Mouse (Mus musculus) gastrocnemius, postnatal 4 days (tissue): Measurements from ENCODE around the gene Unc13b. TPM values are rescaled to one million over a fixed set of nuclear protein-coding genes. Genes with fewer than 3 reads are reported as not detected.
"Not testable (repeated sequence)": the region's sequence is repeated elsewhere in the genome, so short reads cannot be mapped to it uniquely, and the experiment has no call there.

Experiments
- DNase-seq, 2 experiments: peaks; one replicate each; pipeline ENCODE4 v3.0.0; 2021 to 2022; ENCODE audit warnings: low spot score in 2 of 2, mixed read lengths in 2 of 2
- total RNA-seq, 2 experiments: library from RNA; stranded (reverse); gene quantifications; 2 replicates each; pipeline ENCODE4 v1.2.3; 2021

Gene Unc13b
- total RNA-seq, 2 experiments from 2014 or later: 5.9 to 7.2 TPM

DNA sequence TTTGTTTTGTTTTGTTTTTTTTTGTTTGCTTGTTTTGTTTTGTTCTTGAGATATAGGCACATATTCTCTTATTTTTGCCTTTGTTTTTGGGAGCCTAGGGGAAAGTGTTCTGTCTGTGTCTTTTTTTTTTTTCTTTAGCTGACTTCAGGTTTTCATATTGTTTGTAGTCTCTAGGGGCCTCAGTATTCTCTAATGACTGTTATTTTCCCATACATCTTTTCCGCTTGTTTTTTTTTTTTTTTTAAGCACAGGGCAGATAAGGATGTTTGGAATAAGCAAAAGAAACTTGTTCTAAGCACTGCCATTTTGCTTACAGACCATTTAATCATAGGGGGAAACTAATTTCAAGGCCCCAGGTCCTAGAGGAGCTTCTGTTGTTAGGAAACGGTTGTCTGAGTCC is 23.7 kb downstream of the Unc13b start:
- no peak for DNase-seq

- no peak for DNase-seq
Observed at GRCm38 (mm10) chr4:43089950-43090349, 31.2 kb downstream of the Unc13b start.

- DNase-seq: no peak
Observed at GRCm38 (mm10) chr4:43091183-43091582, 32.4 kb downstream of the Unc13b start.

- no peak for DNase-seq
Observed at GRCm38 (mm10) chr4:43113491-43113890, 54.7 kb downstream of the Unc13b start.

DNA sequence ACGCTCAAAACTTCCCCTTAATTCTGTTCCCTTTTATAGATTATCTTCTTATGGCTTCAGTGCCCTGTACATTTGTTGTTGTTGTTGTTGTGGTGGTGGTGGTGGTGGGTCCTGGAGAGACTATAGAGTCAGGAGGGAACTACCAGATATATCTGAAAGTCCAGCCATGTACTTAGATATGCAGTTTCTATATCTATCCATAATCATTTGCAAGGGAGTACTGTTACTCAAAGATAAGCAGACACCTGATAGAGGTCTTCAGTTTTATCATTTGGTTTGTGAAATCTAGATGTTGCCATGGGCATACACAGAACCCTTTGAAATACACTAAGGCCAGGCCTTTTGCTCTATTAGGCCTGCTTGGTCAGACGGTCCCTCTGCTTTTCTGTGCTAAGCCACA is 55.8 kb downstream of the Unc13b start:
- DNase-seq: no peak

GRCm38 (mm10) chr4:43114946-43115345 is 56.2 kb downstream of the Unc13b start:
- peak in 1 of 2 experiments; percentile 41 for DNase-seq

DNA sequence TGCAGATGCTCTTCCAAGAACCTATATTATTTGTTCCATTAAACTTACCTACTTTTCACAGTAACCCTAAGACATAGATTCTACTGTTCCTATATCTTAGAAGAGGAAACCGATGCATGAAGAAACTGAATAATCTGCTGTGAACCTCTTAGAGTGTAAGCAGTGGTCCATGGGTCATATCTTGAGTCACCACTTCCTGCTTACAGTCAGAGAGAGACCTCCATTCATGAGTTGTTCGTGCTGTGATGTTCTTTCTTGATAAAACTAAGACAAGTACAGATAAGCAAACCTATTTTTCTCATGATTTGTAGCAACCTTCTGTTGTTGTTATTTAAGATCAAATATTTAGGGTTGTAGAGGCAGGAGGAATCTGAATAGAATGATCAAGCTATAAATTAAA is 57.5 kb downstream of the Unc13b start:
- DNase-seq: no peak

DNA sequence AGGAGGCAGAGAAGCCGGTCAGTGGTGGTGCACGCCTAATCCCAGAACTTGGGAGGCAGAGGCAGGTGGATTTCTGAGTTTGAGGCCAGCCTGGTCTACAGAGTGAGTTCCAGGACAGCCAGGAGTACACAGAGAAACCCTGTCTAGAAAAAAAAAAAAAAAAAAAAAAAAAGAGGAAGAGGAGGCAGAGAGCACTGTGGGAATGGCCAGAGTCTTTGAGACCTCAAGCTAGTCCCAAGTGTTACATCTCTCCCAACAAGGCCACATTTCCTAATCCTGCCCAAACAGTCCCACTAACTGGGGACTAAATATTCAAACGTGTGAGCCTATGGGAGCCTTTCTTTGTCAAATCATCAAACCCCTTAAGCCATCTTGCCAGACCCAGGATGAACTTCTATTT is 71.0 kb downstream of the Unc13b start:
- no peak for DNase-seq

DNA sequence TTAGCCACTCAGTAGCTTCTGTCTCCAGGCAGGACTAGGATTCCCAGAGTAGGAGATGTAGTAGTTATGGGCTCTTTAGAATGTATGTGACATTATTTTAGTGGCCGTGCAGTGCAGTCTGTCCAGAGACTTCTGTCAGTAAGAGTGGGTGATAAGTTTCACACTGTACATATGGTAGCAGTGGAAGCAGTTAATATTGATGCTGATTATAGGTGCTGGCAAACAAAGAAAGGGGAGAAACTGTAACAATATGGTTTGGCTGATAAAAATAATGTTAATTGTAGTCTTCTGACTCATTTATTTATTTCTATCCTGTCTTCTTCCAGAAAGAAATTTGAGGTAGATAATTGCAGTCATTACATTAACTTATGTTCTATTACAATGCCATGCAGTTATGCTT is 83.9 kb downstream of the Unc13b start:
- DNase-seq: no peak

DNA sequence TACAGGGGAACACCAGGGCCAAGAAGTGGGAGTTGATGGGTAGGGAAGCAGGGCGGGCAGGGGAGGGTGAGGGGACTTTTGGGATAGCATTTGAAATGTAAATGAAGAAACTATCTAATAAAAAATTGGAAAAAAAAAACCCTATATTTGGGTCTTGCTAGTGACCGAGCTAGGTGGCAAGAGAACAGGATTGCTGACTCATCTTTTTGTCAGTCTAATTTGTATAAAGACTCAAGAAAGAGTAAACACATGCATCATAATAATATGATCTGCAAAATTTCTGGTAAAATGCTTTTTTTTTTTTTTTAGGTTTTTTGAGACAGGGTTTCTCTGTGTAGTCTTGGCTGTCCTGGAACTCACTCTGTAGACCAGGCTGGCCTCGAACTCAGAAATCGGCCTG is 93.7 kb downstream of the Unc13b start:
- DNase-seq: not testable (repeated sequence)

DNA sequence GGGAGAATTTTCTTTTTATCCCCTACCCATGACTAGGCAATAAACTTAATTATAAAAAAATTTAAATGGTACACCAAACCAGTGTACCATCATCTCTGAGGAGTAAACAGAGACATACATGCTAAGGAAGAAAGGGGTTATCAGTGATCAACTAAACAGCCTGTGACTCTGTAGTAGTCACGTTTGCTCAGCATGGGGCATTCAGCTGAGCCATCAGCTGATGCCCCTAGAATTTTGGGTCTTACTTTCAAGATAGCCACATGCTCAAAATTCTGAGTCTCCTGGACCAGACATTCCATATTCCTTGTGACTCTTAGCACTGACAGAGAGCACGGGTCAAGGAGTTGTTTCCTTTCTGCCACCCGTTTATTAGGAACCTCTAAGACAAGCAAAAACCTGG is 101.3 kb downstream of the Unc13b start:
- DNase-seq: no peak

DNA sequence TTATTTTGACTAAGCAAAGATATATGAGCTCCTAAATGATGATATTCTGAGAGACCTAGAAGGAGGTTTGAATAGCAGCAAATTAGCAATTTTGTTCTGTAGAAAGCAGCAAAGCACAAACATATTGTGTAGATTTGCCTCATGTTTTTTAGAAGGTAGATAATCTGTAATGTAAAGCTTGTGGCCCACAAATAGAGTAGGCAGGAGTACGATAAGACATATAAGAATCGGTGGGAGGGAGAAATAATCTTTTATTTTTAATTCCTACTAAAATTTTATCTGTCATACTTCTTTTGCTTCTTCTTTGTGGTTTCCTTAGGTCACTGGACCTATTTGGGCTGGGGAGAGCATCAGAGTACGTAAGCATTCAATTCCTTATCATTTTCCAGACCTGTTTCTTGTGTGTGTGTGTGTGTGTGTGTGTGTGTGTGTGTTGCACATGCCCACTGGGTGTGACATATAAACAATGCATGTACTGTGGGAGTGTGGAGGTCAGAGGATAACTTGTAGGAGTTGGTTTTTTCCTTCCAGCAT is 102.4 kb downstream of the Unc13b start:
- DNase-seq: no peak

DNA sequence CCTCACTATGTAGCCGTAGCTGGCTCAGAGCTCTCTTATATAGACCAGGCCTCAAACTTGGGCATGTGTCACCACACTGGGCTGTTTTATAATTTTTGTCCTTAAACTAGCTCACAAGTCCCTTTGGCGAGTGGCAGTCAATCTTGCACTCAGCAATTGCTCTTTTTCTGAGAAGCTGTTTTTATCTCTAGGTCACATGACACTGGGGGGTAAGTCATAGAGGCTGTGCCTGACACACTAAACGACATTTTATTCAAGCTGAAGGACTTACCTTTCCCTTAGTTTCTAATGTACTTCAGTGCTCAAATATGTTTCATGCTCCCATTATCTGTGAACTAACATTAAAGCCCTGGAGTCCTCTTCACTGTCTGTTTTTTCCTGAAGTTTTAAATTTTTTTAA is 104.5 kb downstream of the Unc13b start:
- DNase-seq: no peak

- DNase-seq: no peak
Observed at GRCm38 (mm10) chr4:43165403-43166005, 106.8 kb downstream of the Unc13b start.

GRCm38 (mm10) chr4:43170028-43170427 is 111.3 kb downstream of the Unc13b start:
- no peak for DNase-seq

DNA sequence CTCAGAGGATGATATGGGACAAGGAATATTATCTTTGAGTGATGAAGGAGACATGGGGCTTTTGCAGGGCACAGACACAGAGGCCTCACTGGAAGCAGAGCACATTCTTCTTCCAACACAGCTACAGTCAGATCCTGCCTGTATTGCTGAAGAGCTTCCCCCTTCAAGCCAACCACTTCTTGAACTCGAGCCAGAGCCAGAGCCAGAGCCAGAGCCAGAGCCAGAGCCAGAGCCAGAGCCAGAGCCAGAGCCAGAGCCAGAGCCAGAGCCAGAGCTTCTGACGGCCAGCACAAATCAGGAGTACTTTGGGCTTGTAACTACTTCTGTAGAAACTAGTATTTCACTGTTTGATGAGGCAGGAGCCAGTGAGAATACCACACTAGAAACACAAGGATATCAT is 118.4 kb downstream of the Unc13b start:
- DNase-seq: peak in 1 of 2 experiments; percentile 14

- no peak for DNase-seq
Observed at GRCm38 (mm10) chr4:43182474-43183168, 123.9 kb downstream of the Unc13b start.

DNA sequence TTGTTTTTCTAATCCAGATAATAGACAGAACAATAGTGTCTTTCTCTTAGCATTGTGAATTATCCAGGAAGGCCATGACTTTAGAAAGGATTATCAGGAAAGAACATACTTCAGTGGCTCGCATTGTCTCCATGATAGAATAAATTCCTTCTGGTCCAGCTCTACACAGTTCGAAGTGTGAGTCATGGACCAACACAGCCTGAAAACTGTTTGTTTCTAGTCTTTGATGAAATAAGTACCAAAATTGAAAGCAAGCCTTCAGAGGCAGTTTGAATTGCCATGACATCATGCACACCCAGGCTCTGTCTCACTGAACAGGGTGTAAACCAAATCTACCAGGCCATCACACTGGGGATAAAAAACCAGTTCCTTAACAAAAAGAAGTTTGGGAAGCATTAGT is 128.7 kb downstream of the Unc13b start:
- no peak for DNase-seq

DNA sequence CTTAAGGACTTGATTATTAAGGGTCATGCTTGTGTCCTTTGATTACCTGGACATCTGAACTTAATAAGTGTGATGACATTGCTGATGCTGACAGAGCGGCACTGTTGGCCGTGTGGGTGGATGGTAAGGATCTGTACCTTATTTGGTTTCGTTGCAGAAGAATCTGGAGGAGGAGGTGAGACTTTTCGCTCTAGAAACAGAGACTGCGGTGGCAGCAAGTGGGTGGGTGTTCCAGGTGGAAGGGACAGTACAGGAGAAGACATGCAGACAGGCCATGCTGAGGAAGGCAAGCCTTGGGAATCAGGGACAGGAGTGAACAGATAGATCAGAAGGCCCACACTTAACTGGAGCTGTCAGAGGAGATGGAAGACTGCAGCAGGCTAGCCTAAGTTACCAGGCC is 130.6 kb downstream of the Unc13b start:
- no peak for DNase-seq

DNA sequence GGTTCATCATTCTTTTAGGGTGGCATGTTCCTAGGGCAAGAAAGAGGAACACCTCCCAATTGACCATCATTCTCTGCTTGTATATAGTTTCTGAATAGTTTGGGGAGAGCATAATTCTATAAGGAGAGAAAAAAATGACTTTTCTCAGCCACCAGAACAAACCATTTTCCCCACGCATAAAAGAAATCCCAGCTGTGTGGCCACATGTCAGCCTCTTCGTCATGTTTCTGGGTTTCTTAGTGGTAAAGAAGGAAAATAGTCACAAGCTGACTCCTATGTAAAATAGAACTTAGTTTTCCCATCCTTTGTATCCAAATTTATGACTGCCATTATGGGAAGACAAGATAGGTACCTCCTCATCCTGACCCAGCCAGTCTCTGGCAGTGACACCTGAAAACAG is 146.2 kb downstream of the Unc13b start:
- no peak for DNase-seq

GRCm38 (mm10) chr4:43205571-43205970 is 146.8 kb downstream of the Unc13b start:
- no peak for DNase-seq

DNA sequence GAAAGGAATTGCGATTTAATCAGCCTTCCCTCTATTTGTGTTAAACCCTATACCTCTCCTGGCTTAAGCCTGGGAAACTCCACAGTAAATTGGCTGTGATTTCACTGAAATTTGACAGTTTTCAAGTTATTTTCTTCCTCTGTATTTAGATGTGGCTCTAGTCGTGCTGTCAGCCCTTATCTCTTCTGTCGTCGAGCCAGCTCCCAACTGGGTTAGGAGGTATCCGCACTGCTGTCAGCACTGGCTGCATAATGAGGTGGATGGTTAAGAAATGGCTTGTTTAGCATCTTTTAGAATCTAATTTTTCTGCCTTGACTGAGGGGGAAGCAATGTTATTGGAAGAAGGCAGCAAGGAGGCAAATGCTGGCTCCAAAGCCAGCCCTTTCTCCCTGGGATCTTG is 148.2 kb downstream of the Unc13b start:
- DNase-seq: no peak

DNA sequence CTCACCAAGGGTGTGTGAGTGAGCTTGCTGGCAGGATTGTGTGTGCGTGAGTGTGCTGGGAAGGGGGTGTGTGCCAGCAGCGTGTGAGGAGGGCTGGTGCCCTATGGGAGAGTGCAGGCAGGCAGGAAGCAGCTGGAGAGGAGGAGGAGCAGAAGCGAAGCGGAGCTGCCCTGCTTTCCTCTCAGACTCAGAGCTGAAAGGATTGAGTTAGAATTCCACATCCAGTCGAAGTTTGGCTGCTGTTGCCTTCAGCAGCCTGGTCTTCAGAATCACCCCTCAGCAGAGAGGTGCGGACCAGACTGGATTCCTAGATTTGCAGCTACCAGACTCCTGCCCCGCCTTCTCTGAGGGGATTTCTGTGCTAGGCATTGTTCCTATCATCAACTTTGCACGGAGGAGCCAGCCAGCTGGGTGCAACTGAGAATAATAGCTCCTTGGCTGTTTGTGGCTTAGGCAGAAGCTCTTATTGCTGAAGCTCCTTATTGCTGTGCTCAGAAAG is 150.4 kb downstream of the Unc13b start:
- DNase-seq: peak in 1 of 2 experiments; percentile 12
